Comparison of ENCODE assay signal across 8 mouse cellular contexts in genomic region chr8:47989655-47990385, GRCm38 (mm10). TPM values are rescaled to one million over a fixed set of nuclear protein-coding genes. Genes with fewer than 3 reads are reported as not detected.
DNase-seq lines count a peak whose midpoint lies in the region; ATAC-seq and TF ChIP-seq lines count a peak whose summit lies in the region.

No protein-coding gene starts in this region.

- peak overlapping the region; percentile 100 for H3K27ac ChIP-seq in heart, postnatal 0 days (ENCODE audit: low read depth)

- no peak for TF ChIP-seq EP300 in heart, postnatal 0 days (IDR thresholded peaks at IDR 0.05; ENCODE audit: low read depth)

- ATAC-seq in heart, postnatal 0 days (ENCODE audit: insufficient read depth, low read depth): peak; percentile 25

- no peaks in the 10 kb centered on the region for H3K27me3 ChIP-seq in heart, postnatal 0 days (ENCODE audit: control insufficient read depth, insufficient read depth, low read length)
- peaks cover 4% of the 10 kb centered on the region for H3K27me3 ChIP-seq in megakaryocyte, embryonic 14.5 days (replicated peaks)

- peak overlapping the region; percentile 91 for H3K4me2 ChIP-seq in heart, postnatal 0 days (ENCODE audit: low read depth, low read length)

- H3K9ac ChIP-seq in heart, postnatal 0 days (replicated peaks; ENCODE audit: low read depth, low read length): peak overlapping the region; percentile 98

- no peak for TF ChIP-seq CTCF in heart, postnatal 0 days (IDR thresholded peaks at IDR 0.05; ENCODE audit: low read depth)

- peaks cover 49% of the 10 kb centered on the region for H3K4me1 ChIP-seq in heart, postnatal 0 days (ENCODE audit: control insufficient read depth, insufficient read depth)
- peaks cover 35% of the 10 kb centered on the region for H3K4me1 ChIP-seq in megakaryocyte, embryonic 14.5 days

- DNase-seq in adrenal gland, postnatal 4 days (ENCODE audit: low spot score in 2 of 2): peak; percentile 31 to 34
- no peak for DNase-seq in adrenal gland, adult (ENCODE audit: inconsistent age in 2 of 2, low spot score in 1 of 2)
- DNase-seq in 3T3-L1 (ENCODE audit: low read depth, low spot score): peak; percentile 39
- peak; percentile 13 to 33 for DNase-seq in cerebellum, postnatal 36 days
- peak; percentile 33 for DNase-seq in heart, postnatal 0 days (ENCODE audit: low spot score)
- DNase-seq in kidney, postnatal 25 days: peak; percentile 49 to 83
- peak; percentile 41 for DNase-seq in yolk sac, embryonic 10.5 days (ENCODE audit: low spot score)

- WGBS in heart, postnatal 0 days: under 1% methylated on average over 46 of the region's 66 CpGs

- H3K36me3 ChIP-seq in heart, postnatal 0 days (replicated peaks; ENCODE audit: control insufficient read depth, insufficient read depth, low read length): no peaks in the 10 kb centered on the region
- no peaks in the 10 kb centered on the region for H3K36me3 ChIP-seq in megakaryocyte, embryonic 14.5 days (replicated peaks; ENCODE audit: low read length)

- H3K4me3 ChIP-seq in heart, postnatal 0 days (ENCODE audit: low read depth, low read length): peak overlapping the region; percentile 95
- H3K4me3 ChIP-seq in megakaryocyte, embryonic 14.5 days (replicated peaks): peak overlapping the region; percentile 94

- no peaks in the 10 kb centered on the region for H3K9me3 ChIP-seq in heart, postnatal 0 days (replicated peaks; ENCODE audit: control insufficient read depth, low read length)
- H3K9me3 ChIP-seq in megakaryocyte, embryonic 14.5 days: no peaks in the 10 kb centered on the region

RNA-seq across cellular contexts. Expression of gene Wwc2, which starts 0.9 kb away (rescaled TPM):
- 10 to 100 TPM; 30.8 to 35.5 TPM for total RNA-seq in adrenal gland, postnatal 4 days (2021)
- 18.5 and 21.1 TPM in 2 replicates for total RNA-seq in heart, postnatal 0 days (2014; rRNA removed; ENCODE audit: low replicate concordance)
- polyA plus RNA-seq in heart, postnatal 0 days (2015; fragmentation: Nextera tagmentation; extraction: Ambion mirVana): 8.0 and 8.2 TPM in 2 replicates
- polyA plus RNA-seq in megakaryocyte, embryonic 14.5 days (2012; ENCODE audit: insufficient read depth, low replicate concordance): 1.1 and 3.0 TPM in 2 replicates

Comparison
In these comparisons a context has a peak if more than half of its experiments do, and no peak if none do; other contexts are left out.
1. DNase-seq: peak in adrenal gland, postnatal 4 days (2 of 2), 3T3-L1 (single experiment), cerebellum, postnatal 36 days (2 of 2), heart, postnatal 0 days (single experiment), kidney, postnatal 25 days (2 of 2) and yolk sac, embryonic 10.5 days (single experiment); none in adrenal gland, adult (0 of 2).